Mouse (Mus musculus): Measurements from ENCODE around the gene Tnfrsf13b.

DNA sequence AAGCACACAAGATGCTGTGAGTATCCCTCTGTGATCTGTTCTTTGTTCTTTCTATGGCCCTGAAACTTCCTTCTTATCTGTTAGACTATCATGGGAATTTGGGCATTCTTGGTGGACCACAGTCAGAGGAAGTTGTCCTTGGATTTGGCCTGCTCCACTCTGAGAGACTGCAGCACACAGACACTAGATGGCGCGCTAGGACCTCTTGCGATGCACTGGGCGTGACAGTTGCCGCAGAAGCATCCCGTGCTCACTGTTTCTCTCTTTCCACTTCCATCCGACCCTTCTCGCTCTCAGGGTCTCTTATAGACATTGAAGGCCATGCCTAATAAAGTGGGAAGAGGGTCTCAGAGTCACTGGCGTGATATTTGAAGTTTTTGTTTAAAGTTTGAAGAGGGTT lies 66.8 kb downstream of the Tnfrsf13b start:
- no peak for TF ChIP-seq GATA1 (IDR thresholded peaks at IDR 0.05; ENCODE audit: borderline replicate concordance, low read length)
- no peak for TF ChIP-seq POLR2AphosphoS5 (IDR thresholded peaks at IDR 0.05; ENCODE audit: insufficient replicate concordance, low read depth, low read length)
- TF ChIP-seq CTCF (IDR thresholded peaks at IDR 0.05; ENCODE audit: low read depth, low read length) = peak; percentile 85
- no peak for TF ChIP-seq TAL1 (conservative IDR thresholded peaks at IDR 0.05; ENCODE audit: low read depth, low read length)
- no peak for TF ChIP-seq GATA2 (IDR thresholded peaks at IDR 0.05; ENCODE audit: borderline replicate concordance, low read depth, low read length)
